Mouse (Mus musculus): ENCODE data around the gene Zbtb20.

GRCm38 (mm10) chr16:43302171-43302570 lies 426.5 kb downstream of the Zbtb20 start:
- TF ChIP-seq POLR2A (IDR thresholded peaks at IDR 0.05; ENCODE audit: control insufficient read depth, low read depth, low read length) = no peak
- TF ChIP-seq CTCF (IDR thresholded peaks at IDR 0.05; ENCODE audit: control insufficient read depth, insufficient read depth, insufficient replicate concordance, low read depth, low read length) = no peak
